Mouse (Mus musculus) liver, postnatal 0 days (tissue): ENCODE measurements around the gene Armcx6.

ENCODE experiments used
- CTCF ChIP-seq: sonication (generic); IDR thresholded peaks from 2 replicates; pipeline ENCODE4 v1.5.1; 2016; ENCODE audit warnings: antibody characterized with exemption, low read depth
- EP300 ChIP-seq: IDR thresholded peaks from 2 replicates; pipeline ENCODE4 v1.6.1; 2016; ENCODE audit warnings: antibody characterized with exemption, low read depth, mild to moderate bottlenecking

- TF ChIP-seq EP300 (no peak), CTCF (peak; percentile 16)
Measured at GRCm38 (mm10) chrX:134717752-134718308, 33.4 kb downstream of the Armcx6 start, which contains the start of gene Armcx1.
